Comparison of ENCODE assay signal across 19 mouse cellular contexts in genomic region chr16:74929739-74930138, GRCm38 (mm10).
"Had no signal": no experiment of that assay in that cellular context is flagged by ENCODE, and none has a peak within 500 bp of the region (broad histone marks: within the 10 kb centered on the region; RNA-seq: fewer than 3 reads in every experiment).

No protein-coding gene starts in this region.

- H3K9me3 ChIP-seq: liver, embryonic 12.5 days; liver, embryonic 15.5 days; midbrain, embryonic 12.5 days; midbrain, embryonic 15.5 days; neural tube, embryonic 12.5 days; neural tube, embryonic 15.5 days had no signal

- H3K27ac ChIP-seq: liver, embryonic 12.5 days; liver, embryonic 15.5 days; macrophage; midbrain, embryonic 12.5 days; midbrain, embryonic 15.5 days; neural tube, embryonic 12.5 days; neural tube, embryonic 15.5 days; stomach, postnatal 0 days had no signal

- H3K27me3 ChIP-seq: liver, embryonic 12.5 days; liver, embryonic 15.5 days; midbrain, embryonic 12.5 days; midbrain, embryonic 15.5 days; neural tube, embryonic 12.5 days; neural tube, embryonic 15.5 days had no signal

- H3K4me3 ChIP-seq: liver, embryonic 12.5 days; liver, embryonic 15.5 days; midbrain, embryonic 12.5 days; midbrain, embryonic 15.5 days; neural tube, embryonic 12.5 days; neural tube, embryonic 15.5 days had no signal

- H3K36me3 ChIP-seq: liver, embryonic 12.5 days; liver, embryonic 15.5 days; midbrain, embryonic 12.5 days; midbrain, embryonic 15.5 days; neural tube, embryonic 12.5 days; neural tube, embryonic 15.5 days had no signal

- H3K9ac ChIP-seq: liver, embryonic 12.5 days; liver, embryonic 15.5 days; midbrain, embryonic 12.5 days; midbrain, embryonic 15.5 days; neural tube, embryonic 12.5 days; neural tube, embryonic 15.5 days had no signal

- H3K4me1 ChIP-seq: liver, embryonic 12.5 days; liver, embryonic 15.5 days; midbrain, embryonic 12.5 days; midbrain, embryonic 15.5 days; neural tube, embryonic 12.5 days; neural tube, embryonic 15.5 days had no signal

- DNase-seq: kidney, adult 2 months; kidney, postnatal 10 days; kidney, postnatal 4 days; left cerebral cortex, postnatal 4 days; liver; lung, adult 18-20 months; right cerebral cortex, adult 18-20 months; right cerebral cortex, postnatal 14 days; right cerebral cortex, postnatal 4 days; thymus, postnatal 25 days had no signal

- H3K4me2 ChIP-seq: liver, embryonic 12.5 days; liver, embryonic 15.5 days; midbrain, embryonic 12.5 days; midbrain, embryonic 15.5 days; neural tube, embryonic 12.5 days; neural tube, embryonic 15.5 days had no signal

- ATAC-seq: intestine, postnatal 0 days; liver, embryonic 12.5 days; midbrain, embryonic 15.5 days had no signal
